23 mouse cellular contexts compared by ENCODE assay signal in genomic region chr2:23559186-23559585, GRCm38 (mm10). TPM values are rescaled to one million over a fixed set of nuclear protein-coding genes. Genes with fewer than 3 reads are reported as not detected.
DNase-seq lines count a peak whose midpoint lies in the region; ATAC-seq and TF ChIP-seq lines count a peak whose summit lies in the region.
"Had no signal": no experiment of that assay in that cellular context is flagged by ENCODE, and none has a peak within 500 bp of the region (broad histone marks: within the 10 kb centered on the region; RNA-seq: fewer than 3 reads in every experiment).

No protein-coding gene starts in this region.

- no peaks in the 10 kb centered on the region for H3K27me3 ChIP-seq in hindbrain, postnatal 0 days (ENCODE audit: insufficient read depth, low read length)
- no peaks in the 10 kb centered on the region for H3K27me3 ChIP-seq in hindbrain, embryonic 11.5 days (ENCODE audit: control insufficient read depth, insufficient read depth, low read length)
- no peaks in the 10 kb centered on the region for H3K27me3 ChIP-seq in splenic B cell, adult 2 months (ENCODE audit: control insufficient read depth, insufficient read depth, low read length, poor library complexity, severe bottlenecking)
- H3K27me3 ChIP-seq: hindbrain, embryonic 12.5 days; limb, embryonic 12.5 days; liver, embryonic 15.5 days; midbrain, embryonic 12.5 days; neural tube, embryonic 12.5 days had no signal

- H3K27ac ChIP-seq in hindbrain, postnatal 0 days: no peak overlapping the region
- no peak overlapping the region for H3K27ac ChIP-seq in hindbrain, embryonic 11.5 days (ENCODE audit: low read depth, low read length)
- no peak overlapping the region for H3K27ac ChIP-seq in ES-E14 (ENCODE audit: insufficient read depth, low read depth, low read length, poor library complexity, severe bottlenecking)
- H3K27ac ChIP-seq: hindbrain, embryonic 12.5 days; limb, embryonic 12.5 days; liver, embryonic 15.5 days; macrophage; midbrain, embryonic 12.5 days; neural tube, embryonic 12.5 days had no signal

- H3K4me1 ChIP-seq in hindbrain, postnatal 0 days (ENCODE audit: insufficient read depth, low read length): no peaks in the 10 kb centered on the region
- no peaks in the 10 kb centered on the region for H3K4me1 ChIP-seq in hindbrain, embryonic 11.5 days (replicated peaks; ENCODE audit: control insufficient read depth, insufficient read depth, low read length)
- no peaks in the 10 kb centered on the region for H3K4me1 ChIP-seq in ES-E14 (ENCODE audit: control insufficient read depth in 2 of 2, insufficient read depth in 2 of 2, low read length in 2 of 2, poor library complexity in 1 of 2)
- H3K4me1 ChIP-seq: hindbrain, embryonic 12.5 days; limb, embryonic 12.5 days; midbrain, embryonic 12.5 days; neural tube, embryonic 12.5 days had no signal

- peak; percentile 3 for DNase-seq in hindbrain, postnatal 0 days (ENCODE audit: low spot score)
- DNase-seq in hindbrain, embryonic 11.5 days (ENCODE audit: low spot score): no peak
- DNase-seq in lung, postnatal 36 days: peak; percentile 13
- no peak for DNase-seq in lung, postnatal 25 days (ENCODE audit: low spot score)
- DNase-seq in ES-E14 (ENCODE audit: low read depth, low spot score): peak; percentile 15
- peak; percentile 7 for DNase-seq in splenic B cell, adult 2 months (ENCODE audit: low read depth, low spot score)
- no peak for DNase-seq in spleen, postnatal 10 days (ENCODE audit: low spot score in 2 of 2)
- no peak for DNase-seq in adrenal gland, adult (ENCODE audit: inconsistent age in 2 of 2, low spot score in 1 of 2)
- DNase-seq: adrenal gland, postnatal 25 days; cerebellum, adult 11-12 months; cerebellum, postnatal 36 days; heart, postnatal 10 days; kidney, postnatal 4 days; right cerebral cortex, postnatal 4 days; thymus, postnatal 25 days had no signal

- WGBS in hindbrain, postnatal 0 days: 94% methylated on average over 2 of the region's 2 CpGs
- WGBS in hindbrain, embryonic 11.5 days: 91% methylated on average over 2 of the region's 2 CpGs

- ATAC-seq in hindbrain, postnatal 0 days: no peak
- no peak for ATAC-seq in hindbrain, embryonic 11.5 days (ENCODE audit: low FRiP score)
- ATAC-seq: forebrain, embryonic 14.5 days had no signal

- H3K36me3 ChIP-seq in hindbrain, postnatal 0 days (ENCODE audit: insufficient read depth, low read length): no peaks in the 10 kb centered on the region
- H3K36me3 ChIP-seq in hindbrain, embryonic 11.5 days (ENCODE audit: control insufficient read depth, insufficient read depth, low read length): no peaks in the 10 kb centered on the region
- no peaks in the 10 kb centered on the region for H3K36me3 ChIP-seq in ES-E14 (ENCODE audit: control insufficient read depth, insufficient read depth, low read length, poor library complexity, severe bottlenecking)
- H3K36me3 ChIP-seq in splenic B cell, adult 2 months (ENCODE audit: control insufficient read depth, insufficient read depth, low read length, poor library complexity, severe bottlenecking): no peaks in the 10 kb centered on the region
- H3K36me3 ChIP-seq: hindbrain, embryonic 12.5 days; limb, embryonic 12.5 days; midbrain, embryonic 12.5 days; neural tube, embryonic 12.5 days had no signal

- peak; percentile 32 for TF ChIP-seq CTCF in hindbrain, postnatal 0 days (IDR thresholded peaks at IDR 0.05; ENCODE audit: low read depth)

- no peak overlapping the region for H3K4me2 ChIP-seq in hindbrain, postnatal 0 days (ENCODE audit: low read depth, low read length)
- no peak overlapping the region for H3K4me2 ChIP-seq in hindbrain, embryonic 11.5 days (replicated peaks; ENCODE audit: low read depth, low read length)
- H3K4me2 ChIP-seq: heart, embryonic 11.5 days; hindbrain, embryonic 12.5 days; limb, embryonic 12.5 days; liver, embryonic 15.5 days; midbrain, embryonic 12.5 days; neural tube, embryonic 12.5 days had no signal

- in situ Hi-C loops in ES-E14 (cut with MboI; ENCODE audit: low sequenced_read_pairs in 2 of 2, unreplicated experiment in 2 of 2): no loop called here

- H3K4me3 ChIP-seq in hindbrain, postnatal 0 days (ENCODE audit: low read length): no peak overlapping the region
- no peak overlapping the region for H3K4me3 ChIP-seq in hindbrain, embryonic 11.5 days (ENCODE audit: low read depth, low read length)
- H3K4me3 ChIP-seq in ES-E14 (ENCODE audit: insufficient read depth in 1 of 2, low read depth in 1 of 2, low read length in 2 of 2, poor library complexity in 1 of 2, severe bottlenecking in 1 of 2): no peak overlapping the region
- H3K4me3 ChIP-seq: hindbrain, embryonic 12.5 days; limb, embryonic 12.5 days; liver, embryonic 15.5 days; midbrain, embryonic 12.5 days; neural tube, embryonic 12.5 days had no signal

- no peak overlapping the region for H3K9ac ChIP-seq in hindbrain, postnatal 0 days (replicated peaks; ENCODE audit: low read length)
- no peak overlapping the region for H3K9ac ChIP-seq in hindbrain, embryonic 11.5 days (ENCODE audit: low read depth, low read length)
- no peak overlapping the region for H3K9ac ChIP-seq in ES-E14 (ENCODE audit: insufficient read depth, low read depth, low read length, poor library complexity, severe bottlenecking)
- H3K9ac ChIP-seq: hindbrain, embryonic 12.5 days; limb, embryonic 12.5 days; liver, embryonic 15.5 days; midbrain, embryonic 12.5 days; neural tube, embryonic 12.5 days had no signal

- H3K9me3 ChIP-seq in hindbrain, postnatal 0 days (ENCODE audit: low read length): no peaks in the 10 kb centered on the region
- H3K9me3 ChIP-seq in hindbrain, embryonic 11.5 days (ENCODE audit: control insufficient read depth, low read length): no peaks in the 10 kb centered on the region
- H3K9me3 ChIP-seq in ES-E14 (ENCODE audit: control insufficient read depth, insufficient read depth, low read depth, low read length): no peaks in the 10 kb centered on the region
- H3K9me3 ChIP-seq: hindbrain, embryonic 12.5 days; limb, embryonic 12.5 days; liver, embryonic 15.5 days; midbrain, embryonic 12.5 days; neural tube, embryonic 12.5 days had no signal

TF ChIP-seq in ES-E14, 5 proteins besides CTCF, POLR2A, EP300 and RAD21:
- peak; percentile 66; the same call in 1 of the 2 replicates for TF ChIP-seq ZC3H11A (IDR thresholded peaks at IDR 0.05; ENCODE audit: borderline replicate concordance, low read depth, low read length)
- TF ChIP-seq CHD2 (IDR thresholded peaks at IDR 0.05; ENCODE audit: low read depth, low read length): no peak

RNA-seq across cellular contexts. Expression of gene Spopl, which starts 12.7 kb away (rescaled TPM):
- 18.5 and 19.8 TPM in 2 replicates for total RNA-seq in hindbrain, postnatal 0 days (2014; rRNA removed)
- 6.8 and 8.4 TPM in 2 replicates for polyA plus RNA-seq in hindbrain, postnatal 0 days (2015; fragmentation: Nextera tagmentation; extraction: Ambion mirVana)
- polyA plus RNA-seq in hindbrain, embryonic 11.5 days (2014; fragmentation: Nextera tagmentation; extraction: Ambion mirVana): 9.5 and 10.5 TPM in 2 replicates
- total RNA-seq in ES-E14 (2012; rRNA removed): 14.3 and 14.8 TPM in 2 replicates

Comparison
In these comparisons a context has a peak if more than half of its experiments do, and no peak if none do; other contexts are left out.
1. DNase-seq: peak in hindbrain, postnatal 0 days (single experiment), lung, postnatal 36 days (single experiment), ES-E14 (single experiment) and splenic B cell, adult 2 months (single experiment); none in hindbrain, embryonic 11.5 days (single experiment), lung, postnatal 25 days (single experiment), spleen, postnatal 10 days (0 of 2) and adrenal gland, adult (0 of 2).